Mouse (Mus musculus) central nervous system, embryonic 14 days (tissue): ENCODE measurements around the gene Trmt5. TPM values are rescaled to one million over a fixed set of nuclear protein-coding genes. Genes with fewer than 3 reads are reported as not detected.

ENCODE experiments used
- polyA plus RNA-seq: library from polyadenylated mRNA; depleted of rRNA; stranded (reverse); fragments of >200 nt; gene quantifications from 2 replicates; pipeline ENCODE4 v1.2.3, GENCODE M21; 2012; rRNA removed

Gene Trmt5
- polyA plus RNA-seq = 13.4 and 13.7 TPM in 2 replicates

GRCm38 (mm10) chr12:73286287-73287092, at the start of gene Trmt5, which contains the start of gene Slc38a6:
TSS of gene Trmt5 (minus strand) at chr12:73286710.
TSS of gene Slc38a6 (plus strand) at chr12:73286779.

Other genes with a start within 250 kb of the Trmt5 start
- gene Six1, start 232.8 kb downstream of the Trmt5 start, polyA plus RNA-seq = 2.6 and 13.3 TPM in 2 replicates
- 1.0 and 2.1 TPM in 2 replicates for gene Six4, start 173.3 kb downstream of the Trmt5 start, polyA plus RNA-seq
- gene Mnat1, start 163.0 kb downstream of the Trmt5 start, polyA plus RNA-seq = 19.6 and 21.4 TPM in 2 replicates
- 31.6 and 36.7 TPM in 2 replicates for gene Slc38a6, start 69 bp upstream of the Trmt5 start, polyA plus RNA-seq